9 mouse cellular contexts compared by ENCODE assay signal in the genomic region with DNA sequence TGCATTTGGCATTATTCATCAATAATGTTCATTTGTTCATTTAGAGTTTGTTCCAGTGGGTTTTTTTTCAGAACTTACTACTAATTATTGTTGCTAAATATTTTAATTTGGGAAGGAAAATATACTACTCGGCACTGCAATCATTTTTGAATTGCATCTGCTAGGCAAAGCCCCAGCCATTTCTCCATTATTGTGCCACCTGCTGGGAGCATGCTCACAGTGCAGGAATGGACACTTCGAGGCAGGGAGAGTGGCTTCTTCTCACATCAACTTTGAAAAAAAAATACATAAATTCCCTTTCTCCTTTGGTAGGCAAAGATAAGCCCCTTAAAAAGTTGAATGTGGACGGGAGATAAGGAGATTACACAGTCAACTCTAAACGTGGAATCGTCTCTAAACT.
DNase-seq lines count a peak whose midpoint lies in the region; ATAC-seq lines count a peak whose summit lies in the region.
"Had no signal": no experiment of that assay in that cellular context is flagged by ENCODE, and none has a peak within 500 bp of the region (broad histone marks: within the 10 kb centered on the region; RNA-seq: fewer than 3 reads in every experiment).

No protein-coding gene starts in this region.

- H3K4me2 ChIP-seq in hindbrain, embryonic 11.5 days (replicated peaks; ENCODE audit: low read depth, low read length) = no peak overlapping the region
- no peak overlapping the region for H3K4me2 ChIP-seq in hindbrain, embryonic 16.5 days (ENCODE audit: low read length)
- H3K4me2 ChIP-seq: neural tube, embryonic 13.5 days had no signal

- H3K4me3 ChIP-seq in hindbrain, embryonic 11.5 days (ENCODE audit: low read depth, low read length) = no peak overlapping the region
- no peak overlapping the region for H3K4me3 ChIP-seq in hindbrain, embryonic 16.5 days (ENCODE audit: low read length)
- no peak overlapping the region for H3K4me3 ChIP-seq in forebrain, embryonic 10.5 days
- H3K4me3 ChIP-seq: neural tube, embryonic 13.5 days had no signal

- H3K9ac ChIP-seq in hindbrain, embryonic 11.5 days (ENCODE audit: low read depth, low read length) = no peak overlapping the region
- no peak overlapping the region for H3K9ac ChIP-seq in hindbrain, embryonic 16.5 days (ENCODE audit: low read depth, low read length)
- H3K9ac ChIP-seq: neural tube, embryonic 13.5 days had no signal

- H3K27me3 ChIP-seq in hindbrain, embryonic 11.5 days (ENCODE audit: control insufficient read depth, insufficient read depth, low read length) = no peaks in the 10 kb centered on the region
- no peaks in the 10 kb centered on the region for H3K27me3 ChIP-seq in hindbrain, embryonic 16.5 days (replicated peaks; ENCODE audit: control insufficient read depth, insufficient read depth, low read length)
- no peaks in the 10 kb centered on the region for H3K27me3 ChIP-seq in forebrain, embryonic 10.5 days (ENCODE audit: poor library complexity, severe bottlenecking)
- H3K27me3 ChIP-seq: neural tube, embryonic 13.5 days had no signal

- no peaks in the 10 kb centered on the region for H3K9me3 ChIP-seq in hindbrain, embryonic 11.5 days (ENCODE audit: control insufficient read depth, low read length)
- no peaks in the 10 kb centered on the region for H3K9me3 ChIP-seq in hindbrain, embryonic 16.5 days (ENCODE audit: control insufficient read depth, low read length)
- H3K9me3 ChIP-seq in forebrain, embryonic 10.5 days = no peaks in the 10 kb centered on the region
- H3K9me3 ChIP-seq: neural tube, embryonic 13.5 days had no signal

- no peak for ATAC-seq in hindbrain, embryonic 11.5 days (ENCODE audit: low FRiP score)
- no peak for ATAC-seq in hindbrain, embryonic 16.5 days

- H3K4me1 ChIP-seq in hindbrain, embryonic 11.5 days (replicated peaks; ENCODE audit: control insufficient read depth, insufficient read depth, low read length) = no peaks in the 10 kb centered on the region
- H3K4me1 ChIP-seq in hindbrain, embryonic 16.5 days (ENCODE audit: control insufficient read depth, insufficient read depth, low read depth, low read length) = no peaks in the 10 kb centered on the region
- H3K4me1 ChIP-seq in forebrain, embryonic 10.5 days = no peaks in the 10 kb centered on the region
- H3K4me1 ChIP-seq: neural tube, embryonic 13.5 days had no signal

- no peak overlapping the region for H3K27ac ChIP-seq in hindbrain, embryonic 11.5 days (ENCODE audit: low read depth, low read length)
- no peak overlapping the region for H3K27ac ChIP-seq in hindbrain, embryonic 16.5 days (ENCODE audit: low read depth, low read length)
- H3K27ac ChIP-seq in forebrain, embryonic 10.5 days = no peak overlapping the region
- H3K27ac ChIP-seq: neural tube, embryonic 13.5 days had no signal

- DNase-seq in hindbrain, embryonic 11.5 days (ENCODE audit: low spot score) = peak; percentile 46
- peak; percentile 13 for DNase-seq in 416B (ENCODE audit: low read depth)
- peak; percentile 31 for DNase-seq in NIH3T3 (ENCODE audit: low read depth)
- peak; percentile 35 to 47 for DNase-seq in frontal cortex, postnatal 36 days (ENCODE audit: low spot score in 2 of 2)
- DNase-seq in retina, postnatal 7 days (ENCODE audit: low read depth, low spot score) = peak; percentile 6
- DNase-seq in forebrain, embryonic 10.5 days (ENCODE audit: extremely low spot score, low spot score) = no peak
- DNase-seq in spleen, postnatal 10 days (ENCODE audit: low spot score in 2 of 2) = no peak

- 76% methylated on average over 5 of the region's 5 CpGs for WGBS in hindbrain, embryonic 11.5 days
- 66% methylated on average over 5 of the region's 5 CpGs for whole genome bisulfite sequencing in hindbrain, embryonic 16.5 days
- 82% methylated on average over 5 of the region's 5 CpGs for WGBS in forebrain, embryonic 10.5 days

- no peaks in the 10 kb centered on the region for H3K36me3 ChIP-seq in hindbrain, embryonic 11.5 days (ENCODE audit: control insufficient read depth, insufficient read depth, low read length)
- no peaks in the 10 kb centered on the region for H3K36me3 ChIP-seq in hindbrain, embryonic 16.5 days (ENCODE audit: control insufficient read depth, insufficient read depth, low read length)
- H3K36me3 ChIP-seq in forebrain, embryonic 10.5 days (replicated peaks) = no peaks in the 10 kb centered on the region
- H3K36me3 ChIP-seq: neural tube, embryonic 13.5 days had no signal

Comparison
In these comparisons a context has a peak if more than half of its experiments do, and no peak if none do; other contexts are left out.
1. DNase-seq: peak in hindbrain, embryonic 11.5 days (single experiment), 416B (single experiment), NIH3T3 (single experiment), frontal cortex, postnatal 36 days (2 of 2) and retina, postnatal 7 days (single experiment); none in forebrain, embryonic 10.5 days (single experiment) and spleen, postnatal 10 days (0 of 2).